Mouse (Mus musculus): ENCODE data around the gene Mpv17l2. TPM values are rescaled to one million over a fixed set of nuclear protein-coding genes. Genes with fewer than 3 reads are reported as not detected.
A peak's percentile ranks its signal among the peaks of the same experiment; 100 is the strongest.

Mpv17l2 gene
- 10 to 100 TPM; 32.0 to 39.7 TPM for total RNA-seq (2021)

GRCm38 (mm10) chr8:70760775-70761406 lies at the start of gene Mpv17l2:
Gene Mpv17l2 (minus strand): TSS chr8:70760946.
- peak; percentile 97 to 99 for DNase-seq
- intact Hi-C loops (cut with DNase I): loop anchor here (5.0 kb wide), 1 partner anchor 81 kb away; no protein-coding TSS in a partner anchor

GRCm38 (mm10) chr8:70808955-70809701 lies 48.4 kb upstream of the Mpv17l2 start:
- no peak for DNase-seq
- intact Hi-C loops (cut with DNase I): no loop called here

GRCm38 (mm10) chr8:70808239-70808638 lies 47.5 kb upstream of the Mpv17l2 start, which contains the start of gene Il12rb1:
Gene Il12rb1 (plus strand): TSS chr8:70808449.
- DNase-seq: no peak
- intact Hi-C loops (cut with DNase I): no loop called here

GRCm38 (mm10) chr8:70807304-70807703 lies 46.6 kb upstream of the Mpv17l2 start:
- intact Hi-C loops (cut with DNase I): no loop called here

GRCm38 (mm10) chr8:70806541-70806940 lies 45.8 kb upstream of the Mpv17l2 start:
- intact Hi-C loops (cut with DNase I): no loop called here
- peak in 1 of 2 experiments; percentile 46 for DNase-seq

More at GRCm38 (mm10) chr8:70807304-70807703, 46.6 kb upstream of the Mpv17l2 start:
- DNase-seq: no peak

- intact Hi-C loops (cut with DNase I): no loop called here
- DNase-seq: peak; percentile 87 to 90
These were observed 43.9 kb upstream of the Mpv17l2 start, which contains the start of gene Mast3 for GRCm38 (mm10) chr8:70804481-70805206. Gene Mast3 (minus strand): TSS chr8:70805054.

- peak; percentile 52 to 55 for DNase-seq
- intact Hi-C loops (cut with DNase I): no loop called here
These were observed 43.2 kb upstream of the Mpv17l2 start for GRCm38 (mm10) chr8:70803761-70804480.

- DNase-seq: no peak
- intact Hi-C loops (cut with DNase I): no loop called here
These were observed 42.2 kb upstream of the Mpv17l2 start for GRCm38 (mm10) chr8:70802786-70803510.

GRCm38 (mm10) chr8:70801830-70802229 lies 41.1 kb upstream of the Mpv17l2 start:
- intact Hi-C loops (cut with DNase I): no loop called here
- DNase-seq: no peak

GRCm38 (mm10) chr8:70801156-70801555 lies 40.4 kb upstream of the Mpv17l2 start:
- intact Hi-C loops (cut with DNase I): no loop called here
- no peak for DNase-seq

GRCm38 (mm10) chr8:70800648-70801047 lies 39.9 kb upstream of the Mpv17l2 start:
- no peak for DNase-seq
- intact Hi-C loops (cut with DNase I): no loop called here

GRCm38 (mm10) chr8:70798281-70798680 lies 37.5 kb upstream of the Mpv17l2 start:
- intact Hi-C loops (cut with DNase I): no loop called here
- peak in 1 of 2 experiments; percentile 27 for DNase-seq

- intact Hi-C loops (cut with DNase I): no loop called here
- DNase-seq: peak; percentile 85 to 89
These were observed 36.6 kb upstream of the Mpv17l2 start for GRCm38 (mm10) chr8:70797081-70798070.

- intact Hi-C loops (cut with DNase I): no loop called here
- DNase-seq: no peak
These were observed 35.8 kb upstream of the Mpv17l2 start for GRCm38 (mm10) chr8:70796403-70797080.

GRCm38 (mm10) chr8:70795370-70795769 lies 34.6 kb upstream of the Mpv17l2 start:
- DNase-seq: no peak

GRCm38 (mm10) chr8:70794215-70794614 lies 33.5 kb upstream of the Mpv17l2 start:
- DNase-seq: no peak
- intact Hi-C loops (cut with DNase I): no loop called here

More at GRCm38 (mm10) chr8:70795370-70795769, 34.6 kb upstream of the Mpv17l2 start:
- intact Hi-C loops (cut with DNase I): no loop called here

- DNase-seq: no peak
- intact Hi-C loops (cut with DNase I): no loop called here
These were observed 32.0 kb upstream of the Mpv17l2 start for GRCm38 (mm10) chr8:70792700-70793099.

Data from heart, postnatal 10 days (tissue).